Mouse (Mus musculus) forebrain, embryonic 12.5 days (tissue): Measurements from ENCODE around the gene Zfp248. TPM values are rescaled to one million over a fixed set of nuclear protein-coding genes. Genes with fewer than 3 reads are reported as not detected.
A peak's percentile ranks its signal among the peaks of the same experiment; 100 is the strongest.

Experiments
- ATAC-seq: fragments of 200-750 bp; cut with Nextera tagmentation; 2 replicates; pipeline ENCODE4 v1.8.0; 2017; ENCODE audit warnings: moderate TSS enrichment; ENCODE audit not compliant: low FRiP score
- H3K27ac ChIP-seq: fragments of 300-500 bp; sonication (generic); 2 replicates; pipeline ENCODE4 v1.5.1; 2016; ENCODE audit warnings: mild to moderate bottlenecking
- H3K27me3 ChIP-seq: fragments of 300-500 bp; sonication (generic); 2 replicates; pipeline ENCODE4 v1.6.1; 2016; ENCODE audit warnings: mild to moderate bottlenecking
- H3K36me3 ChIP-seq: fragments of 300-500 bp; sonication (generic); replicated peaks from 2 replicates; pipeline ENCODE4 v1.6.1; 2016; ENCODE audit warnings: mild to moderate bottlenecking
- H3K4me1 ChIP-seq: fragments of 300-500 bp; sonication (generic); 2 replicates; pipeline ENCODE4 v1.6.1; 2016
- H3K4me2 ChIP-seq: fragments of 300-500 bp; sonication (generic); 2 replicates; pipeline ENCODE4 v1.6.1; 2016; ENCODE audit warnings: mild to moderate bottlenecking, moderate library complexity
- H3K4me3 ChIP-seq: fragments of 300-500 bp; sonication (generic); replicated peaks from 2 replicates; pipeline ENCODE4 v1.5.1; 2016; ENCODE audit warnings: mild to moderate bottlenecking
- H3K9ac ChIP-seq: fragments of 300-500 bp; sonication (generic); 2 replicates; pipeline ENCODE4 v1.6.1; 2016; ENCODE audit warnings: mild to moderate bottlenecking
- H3K9me3 ChIP-seq: fragments of 300-500 bp; sonication (generic); 2 replicates; pipeline ENCODE4 v1.6.1; 2016
- WGBS: fragments of 180-500 bp; shearing (Covaris S2); methylation state at CpG from one replicate; pipeline ENCODE4 v1.1.7; 2016; 5-methylcytosine and 5-hydroxymethylcytosine counted together
- polyA plus RNA-seq: library from polyadenylated mRNA; unstranded; fragments of >200 nt; fragmentation: Nextera tagmentation; extraction: Ambion mirVana; gene quantifications from 2 replicates; pipeline ENCODE4 v1.2.1, GENCODE M21; 2016

The Zfp248 gene
- 12.3 and 12.7 TPM in 2 replicates for polyA plus RNA-seq

DNA sequence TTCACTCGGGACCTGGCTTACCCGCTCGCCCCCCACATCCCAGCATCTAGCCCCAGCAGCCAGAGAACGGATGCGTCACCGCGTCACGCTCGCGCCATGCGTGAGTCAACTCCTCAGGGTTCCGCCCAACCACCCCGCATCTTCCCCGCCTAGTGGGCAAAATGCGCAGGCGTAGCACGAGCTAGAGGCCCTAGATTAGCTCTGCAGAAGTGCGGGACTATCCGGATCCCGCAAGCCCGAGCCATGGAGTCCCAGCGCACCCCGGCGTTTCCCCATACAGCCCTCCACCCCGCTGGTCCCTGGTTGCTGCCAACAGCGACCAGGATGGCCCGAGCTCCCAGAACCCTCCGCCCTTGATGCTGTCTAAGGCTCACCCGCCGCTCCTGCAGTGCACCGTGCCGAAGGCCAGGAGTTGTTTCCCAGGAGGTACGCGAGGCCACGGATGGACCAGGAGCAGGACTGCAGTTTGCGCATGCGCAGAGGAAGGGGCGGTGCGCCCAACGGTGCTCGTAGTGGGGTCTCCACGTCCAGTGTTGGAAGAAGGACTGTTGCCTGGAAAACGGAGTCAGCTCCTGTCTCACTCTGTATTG, at the start of gene Zfp248:
TSS of gene Zfp248 (minus strand) at position 487 of the 590 bp plus-strand sequence.
- peak; percentile 96 for ATAC-seq
- H3K9me3 ChIP-seq: no peaks in the 10 kb centered on the region
- peak within 1 kb of the TSS; percentile 84 for H3K9ac ChIP-seq
- peak within 1 kb of the TSS; percentile 96 for H3K27ac ChIP-seq
- peak within 1 kb of the TSS; percentile 72 for H3K4me3 ChIP-seq
- WGBS: under 1% methylated on average over 43 of the region's 43 CpGs
- 0 out of 2 replicates have a peak, but pooled peaks cover 3% of the 10 kb centered on the region for H3K27me3 ChIP-seq
- peak within 1 kb of the TSS; percentile 69 for H3K4me2 ChIP-seq
- H3K36me3 ChIP-seq: no peaks in the 10 kb centered on the region
- H3K4me1 ChIP-seq: peaks cover 12% of the 10 kb centered on the region

DNA sequence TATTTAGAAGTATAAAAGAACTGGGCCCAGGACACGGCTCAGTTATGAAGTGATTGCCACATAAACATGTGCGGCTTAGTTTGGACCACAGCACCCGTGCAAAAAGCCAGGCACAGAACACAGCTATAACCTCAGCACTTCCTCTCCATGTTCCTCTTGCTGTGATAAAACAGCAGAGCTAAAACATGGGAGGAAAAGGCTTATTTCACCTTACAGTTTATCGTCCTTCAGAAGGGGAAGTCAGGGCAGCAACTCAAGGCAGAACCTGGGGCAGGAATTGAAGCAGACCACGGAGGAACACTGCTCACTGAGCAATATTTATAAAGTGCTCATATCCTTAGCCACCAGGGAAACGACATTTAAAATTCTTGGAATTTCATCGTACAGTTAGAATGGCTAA, 43.7 kb upstream of the Zfp248 start:
- H3K4me1 ChIP-seq: no peaks in the 10 kb centered on the region
- WGBS: 93% methylated on average over 7 of the region's 7 CpGs
- ATAC-seq: no peak
- no peak overlapping the region for H3K27ac ChIP-seq
- no peaks in the 10 kb centered on the region for H3K27me3 ChIP-seq
- no peak overlapping the region for H3K4me3 ChIP-seq
- H3K4me2 ChIP-seq: no peak overlapping the region
- no peak overlapping the region for H3K9ac ChIP-seq
- H3K9me3 ChIP-seq: no peaks in the 10 kb centered on the region
- peaks cover 21% of the 10 kb centered on the region for H3K36me3 ChIP-seq

DNA sequence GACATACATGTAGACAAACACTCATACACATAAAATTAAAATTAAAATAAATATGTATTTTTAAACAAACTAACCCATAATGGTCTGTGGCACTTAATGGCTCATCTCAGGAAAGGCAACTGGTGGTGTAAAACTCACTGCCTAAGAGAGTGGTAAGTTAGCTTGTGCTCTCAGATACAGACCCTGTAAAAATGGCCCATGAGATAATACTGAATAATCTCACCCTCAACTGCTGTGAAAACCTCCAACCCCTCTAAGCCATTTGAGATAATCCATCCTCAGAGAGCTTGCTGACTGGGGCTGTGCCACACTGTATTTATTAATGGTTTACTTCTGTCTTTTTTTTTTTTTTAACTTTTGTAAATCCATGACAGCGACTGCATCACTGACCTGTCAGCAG, 26.8 kb upstream of the Zfp248 start:
- Histone ChIP-seq H3K36me3 (no peaks in the 10 kb centered on the region), H3K4me1 (peaks cover 24% of the 10 kb centered on the region), H3K4me3 (no peak overlapping the region), H3K9me3 (no peaks in the 10 kb centered on the region), H3K9ac (no peak overlapping the region), H3K27ac (no peak overlapping the region), H3K4me2 (no peak overlapping the region), H3K27me3 (peaks cover 44% of the 10 kb centered on the region)
- 86% methylated on average over 1 of the region's 1 CpGs for WGBS
- no peak for ATAC-seq

DNA sequence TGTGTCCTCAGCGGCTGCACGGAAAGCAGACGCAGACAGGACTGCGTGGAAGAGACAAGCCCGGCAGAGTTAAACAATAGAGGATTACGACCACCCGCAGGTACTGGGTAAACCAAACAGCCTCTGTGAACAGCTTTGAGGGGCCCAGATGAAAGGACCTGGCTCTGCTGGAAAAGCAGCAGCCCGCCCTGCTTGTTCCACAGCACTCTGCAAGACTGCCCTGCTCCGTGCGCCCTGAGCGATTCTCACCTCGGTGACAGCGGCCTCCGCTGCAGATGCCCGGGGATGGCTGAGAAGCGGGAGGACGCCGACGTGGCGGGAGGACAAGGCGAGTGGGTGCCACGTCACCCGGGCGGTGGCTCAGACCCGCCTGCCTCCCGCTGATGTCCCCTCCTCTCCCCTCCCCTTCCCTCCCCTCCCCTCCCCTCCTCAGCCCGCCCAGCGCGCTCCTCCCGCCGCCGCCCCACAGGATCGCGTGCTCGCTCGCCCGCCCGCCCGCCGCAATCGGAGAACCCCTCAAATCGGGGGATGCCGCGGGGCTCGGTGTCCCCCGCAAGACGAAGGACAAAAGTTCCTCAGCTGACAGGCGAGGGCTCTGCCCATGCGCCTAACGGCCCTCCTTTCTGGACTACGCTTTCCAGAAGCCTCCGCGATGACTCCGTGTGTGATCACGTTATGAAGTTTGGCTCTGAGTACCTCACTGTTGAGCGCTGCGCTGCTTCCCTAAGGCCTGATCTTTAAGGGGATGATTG, 23.8 kb upstream of the Zfp248 start, which contains the start of gene Zfp9:
TSS of gene Zfp9 (minus strand) at position 364 of the 752 bp plus-strand sequence.
- Histone ChIP-seq H3K36me3 (no peaks in the 10 kb centered on the region; the same call in 1 of the 2 replicates), H3K27ac (peak within 1 kb of the TSS; percentile 65), H3K4me1 (peaks cover 29% of the 10 kb centered on the region), H3K27me3 (peaks cover 64% of the 10 kb centered on the region), H3K4me3 (peak within 1 kb of the TSS; percentile 42), H3K4me2 (peak within 1 kb of the TSS; percentile 74), H3K9me3 (no peaks in the 10 kb centered on the region), H3K9ac (peak within 1 kb of the TSS; percentile 49)
- WGBS: under 1% methylated on average over 38 of the region's 57 CpGs
- peak; percentile 91 for ATAC-seq

DNA sequence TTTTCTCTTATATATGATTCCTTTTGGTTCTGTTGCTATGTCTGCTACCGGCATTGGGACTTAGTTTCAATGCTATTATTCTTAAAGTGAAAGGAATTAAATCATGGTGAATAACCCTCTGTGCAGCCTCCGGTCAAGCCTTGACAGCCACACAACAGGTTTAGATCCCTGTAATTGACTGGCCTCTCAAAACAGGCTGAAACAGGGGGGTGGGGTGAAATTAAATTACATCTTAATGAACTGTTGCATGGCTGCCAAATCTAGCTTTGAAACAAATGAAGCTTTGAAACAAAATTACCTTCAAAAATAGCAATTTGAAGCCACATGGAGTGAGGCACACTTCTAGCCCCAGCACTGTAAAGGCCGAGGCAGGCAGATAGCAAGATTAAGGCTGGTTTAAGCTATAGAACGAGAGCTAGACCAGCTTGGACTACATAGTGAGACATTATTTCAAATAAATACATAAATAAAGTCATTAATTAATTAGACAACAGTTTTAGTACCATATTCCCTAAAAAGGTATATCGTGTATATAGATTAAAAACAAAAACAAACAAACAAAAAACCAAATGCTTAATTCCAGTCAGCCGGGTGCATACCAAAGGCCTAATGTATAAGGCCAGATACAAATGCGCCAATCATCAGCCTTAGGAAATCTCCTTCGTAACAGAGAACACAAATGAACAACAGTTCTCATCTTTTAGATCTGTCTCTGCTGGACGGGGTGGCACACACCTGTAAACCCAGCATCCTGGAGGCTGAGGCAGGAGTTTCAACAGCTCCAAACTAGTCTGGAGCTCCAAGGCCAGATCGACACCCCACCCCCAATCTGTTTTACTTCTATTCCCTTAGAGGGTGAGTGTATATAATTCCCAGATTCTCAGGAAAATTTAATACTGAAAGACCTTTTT, 22.8 kb upstream of the Zfp248 start:
- peaks cover 65% of the 10 kb centered on the region for H3K27me3 ChIP-seq
- H3K36me3 ChIP-seq: no peaks in the 10 kb centered on the region; the same call in 1 of the 2 replicates
- 12% methylated on average over 10 of the region's 10 CpGs for WGBS
- peaks cover 29% of the 10 kb centered on the region for H3K4me1 ChIP-seq
- ATAC-seq: peak; percentile 54
- peak overlapping the region; percentile 49; the same call in 1 of the 2 replicates for H3K9ac ChIP-seq
- peak overlapping the region; percentile 42 for H3K4me3 ChIP-seq
- peak overlapping the region; percentile 74 for H3K4me2 ChIP-seq
- no peaks in the 10 kb centered on the region for H3K9me3 ChIP-seq
- peak overlapping the region; percentile 65 for H3K27ac ChIP-seq

DNA sequence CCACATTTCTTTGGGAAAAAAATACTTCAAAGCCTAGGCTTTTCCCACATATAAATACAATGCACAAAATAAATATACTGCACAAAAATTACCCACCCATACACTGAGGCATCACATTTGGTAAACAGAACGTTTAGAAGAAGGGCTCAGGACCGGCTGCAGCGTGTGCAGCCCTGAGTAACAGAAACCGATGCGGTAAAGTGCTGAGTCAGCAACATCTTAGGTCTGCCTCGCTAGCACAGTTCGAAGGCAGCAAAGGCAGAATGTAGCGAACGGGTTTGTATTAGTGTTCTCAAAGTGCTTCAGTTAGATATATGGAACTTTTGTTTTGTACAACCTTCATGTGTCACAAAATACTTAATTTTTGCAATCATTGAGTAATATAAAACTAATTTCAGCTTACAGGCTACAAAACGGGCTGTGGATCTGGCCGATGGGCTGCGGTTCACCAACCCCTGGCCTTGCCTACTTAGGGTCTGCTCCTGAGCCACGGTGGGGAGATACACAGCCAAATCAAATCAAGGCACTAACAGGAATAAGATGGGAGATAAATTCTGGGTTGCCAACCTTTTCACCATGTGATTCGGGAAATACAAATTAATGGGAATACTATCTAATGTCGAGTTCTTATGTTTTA, 6.9 kb upstream of the Zfp248 start:
- no peaks in the 10 kb centered on the region for H3K4me1 ChIP-seq
- H3K36me3 ChIP-seq: peaks cover 12% of the 10 kb centered on the region
- no peak overlapping the region for H3K4me2 ChIP-seq
- no peak overlapping the region for H3K9ac ChIP-seq
- 0 out of 2 replicates have a peak, but pooled peaks cover 18% of the 10 kb centered on the region for H3K27me3 ChIP-seq
- H3K4me3 ChIP-seq: no peak overlapping the region
- WGBS: 81% methylated on average over 15 of the region's 15 CpGs
- H3K9me3 ChIP-seq: no peaks in the 10 kb centered on the region
- ATAC-seq: no peak
- H3K27ac ChIP-seq: no peak overlapping the region

DNA sequence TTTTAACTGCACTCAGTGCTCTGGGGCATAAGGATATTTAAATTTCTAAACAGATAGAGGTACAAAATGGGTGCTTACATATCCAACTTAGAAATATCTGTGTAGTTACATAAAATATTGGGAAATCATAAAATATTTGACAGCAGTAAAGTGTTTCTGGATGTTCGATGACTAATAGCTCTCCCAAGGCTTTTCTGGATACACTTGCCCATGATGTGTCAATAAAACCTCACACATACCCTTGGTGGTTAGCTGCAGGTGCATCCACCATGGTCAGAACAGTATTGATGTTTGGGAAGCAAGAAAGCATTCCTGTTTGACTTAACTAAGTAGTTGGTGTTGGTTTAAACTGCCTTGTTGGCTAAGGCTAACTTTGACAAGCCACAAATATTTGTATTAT, 2.4 kb upstream of the Zfp248 start:
- Histone ChIP-seq H3K27ac (no peak overlapping the region), H3K36me3 (no peaks in the 10 kb centered on the region), H3K9me3 (no peaks in the 10 kb centered on the region), H3K4me2 (no peak overlapping the region), H3K9ac (no peak overlapping the region), H3K4me3 (no peak overlapping the region), H3K27me3 (0 out of 2 replicates have a peak, but pooled peaks cover 4% of the 10 kb centered on the region), H3K4me1 (peaks cover 12% of the 10 kb centered on the region)
- 90% methylated on average over 1 of the region's 1 CpGs for WGBS
- ATAC-seq: no peak

DNA sequence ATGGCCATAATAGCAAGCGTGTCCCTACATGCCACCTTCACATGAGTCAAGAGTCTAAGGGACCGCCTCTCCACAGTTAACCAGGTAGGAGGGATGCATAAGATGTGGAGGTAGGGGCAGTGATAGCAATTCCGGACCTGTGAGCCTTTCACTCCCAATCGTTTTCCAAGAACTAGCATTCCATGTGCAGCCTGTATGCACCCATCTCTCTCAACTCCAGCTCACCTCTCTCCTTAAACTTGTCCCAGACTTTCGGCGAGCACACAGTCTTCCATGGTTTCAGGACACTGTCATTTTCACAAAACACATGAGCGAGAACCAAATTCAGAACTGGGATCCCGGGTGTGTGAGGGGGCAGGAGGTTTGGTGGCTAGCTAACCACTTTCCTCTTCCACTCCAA, 876 bp downstream of the Zfp248 start:
- H3K27me3 ChIP-seq: 0 out of 2 replicates have a peak, but pooled peaks cover 3% of the 10 kb centered on the region
- no peaks in the 10 kb centered on the region for H3K9me3 ChIP-seq
- peak overlapping the region; percentile 69 for H3K4me2 ChIP-seq
- ATAC-seq: no peak; the same call in 1 of the 2 replicates
- WGBS: 48% methylated on average over 8 of the region's 8 CpGs
- peak overlapping the region; percentile 72 for H3K4me3 ChIP-seq
- peaks cover 12% of the 10 kb centered on the region for H3K4me1 ChIP-seq
- H3K9ac ChIP-seq: peak overlapping the region; percentile 84
- H3K27ac ChIP-seq: no peak overlapping the region
- no peaks in the 10 kb centered on the region for H3K36me3 ChIP-seq

DNA sequence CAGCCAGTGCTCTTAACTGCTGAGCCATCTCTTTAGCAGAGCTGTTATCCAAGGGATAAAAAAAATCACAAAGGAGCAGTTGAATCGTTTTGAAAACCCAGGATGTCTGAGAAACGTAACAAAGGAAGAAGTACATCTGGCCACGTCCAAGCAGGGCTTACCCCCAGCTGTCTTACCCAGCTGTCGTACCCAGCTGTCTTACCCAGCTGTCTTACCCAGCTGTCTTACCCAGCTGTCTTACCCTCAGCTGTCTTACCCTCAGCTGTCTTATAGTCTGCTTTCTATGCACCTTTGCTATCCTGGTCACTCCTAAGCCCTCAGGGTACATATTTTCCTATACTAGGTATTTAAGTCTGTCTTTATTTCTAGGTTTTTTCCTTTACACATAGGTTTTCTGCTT, 23.8 kb downstream of the Zfp248 start:
- H3K36me3 ChIP-seq: peaks cover 45% of the 10 kb centered on the region
- WGBS: 84% methylated on average over 4 of the region's 4 CpGs
- no peak overlapping the region for H3K9ac ChIP-seq
- H3K4me3 ChIP-seq: no peak overlapping the region
- H3K4me2 ChIP-seq: no peak overlapping the region
- ATAC-seq: no peak
- no peaks in the 10 kb centered on the region for H3K4me1 ChIP-seq
- peaks cover 6% of the 10 kb centered on the region; the same call in 1 of the 2 replicates for H3K9me3 ChIP-seq
- H3K27ac ChIP-seq: no peak overlapping the region
- H3K27me3 ChIP-seq: no peaks in the 10 kb centered on the region

DNA sequence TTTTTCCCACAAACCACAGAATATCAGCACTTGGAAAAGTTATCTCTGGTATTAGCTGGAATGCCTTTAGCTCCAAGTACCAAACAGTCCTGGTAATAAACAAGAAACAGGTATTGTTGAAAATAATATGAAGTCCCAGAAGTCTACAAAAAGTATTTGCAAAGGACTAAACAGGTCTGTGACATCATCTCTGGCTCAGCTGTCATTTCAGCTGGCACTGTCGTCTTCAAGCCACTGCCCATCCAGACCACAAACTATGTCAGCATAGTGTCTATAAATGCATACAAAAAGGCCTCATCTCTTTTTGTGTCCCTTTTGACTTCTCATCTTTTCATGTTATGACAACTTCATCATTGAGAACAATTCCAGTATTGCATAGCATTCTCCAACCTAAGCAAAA, 28.7 kb downstream of the Zfp248 start:
- Histone ChIP-seq H3K4me3 (no peak overlapping the region), H3K4me1 (no peaks in the 10 kb centered on the region), H3K9me3 (peaks cover 6% of the 10 kb centered on the region; the same call in 1 of the 2 replicates), H3K9ac (no peak overlapping the region), H3K27ac (no peak overlapping the region), H3K4me2 (no peak overlapping the region), H3K27me3 (no peaks in the 10 kb centered on the region), H3K36me3 (peaks cover 37% of the 10 kb centered on the region)
- 95% methylated on average over 1 of the region's 1 CpGs for whole genome bisulfite sequencing
- ATAC-seq: no peak

DNA sequence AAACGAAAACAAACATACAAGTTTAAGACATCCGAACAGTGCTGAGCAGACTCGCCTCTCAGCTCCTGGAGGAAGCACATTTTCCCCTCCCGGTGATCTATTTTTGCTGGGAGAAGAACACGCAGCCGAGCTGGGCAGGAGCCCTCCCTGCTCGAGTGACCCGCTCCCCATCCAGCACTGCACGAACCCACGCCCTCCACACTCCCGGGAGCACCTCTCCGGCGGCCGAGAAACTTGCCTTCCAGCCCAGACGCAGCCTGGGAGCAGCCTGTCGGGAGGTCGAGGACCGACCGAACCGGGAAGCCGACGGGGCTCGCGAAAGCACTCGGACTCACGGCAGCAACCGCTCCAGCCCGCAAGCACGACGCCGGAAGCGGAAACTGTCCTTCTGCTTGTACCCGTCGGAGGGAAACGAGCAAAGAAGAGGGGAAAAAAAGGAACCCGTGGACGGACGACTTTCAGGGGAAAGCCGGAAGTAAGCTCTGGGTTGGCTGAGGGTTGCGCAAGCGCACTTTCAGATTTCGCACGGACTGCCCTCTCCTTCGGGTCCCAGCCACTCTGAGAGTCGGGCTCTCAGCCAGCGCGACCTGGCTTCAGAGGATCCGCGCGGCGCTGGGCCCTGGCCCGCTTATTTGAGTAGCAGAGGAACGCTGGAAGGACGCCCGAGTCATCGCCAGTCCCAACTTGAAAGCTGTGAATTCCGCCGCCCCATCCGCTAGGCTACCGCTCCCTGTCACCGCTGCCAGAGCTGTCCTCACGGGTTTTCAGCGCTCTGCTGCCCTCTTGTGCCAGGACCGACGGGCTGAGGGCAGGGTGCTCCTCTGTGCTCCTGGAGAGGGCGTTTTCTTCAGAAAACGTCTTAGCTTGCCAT, 36.0 kb downstream of the Zfp248 start, which contains the start of gene Bms1:
TSS of gene Bms1 (minus strand) at position 425 of the 871 bp plus-strand sequence.
- peak; percentile 97 for ATAC-seq
- H3K4me2 ChIP-seq: peak within 1 kb of the TSS; percentile 67
- H3K27me3 ChIP-seq: no peaks in the 10 kb centered on the region
- H3K9me3 ChIP-seq: no peaks in the 10 kb centered on the region
- H3K27ac ChIP-seq: peak within 1 kb of the TSS; percentile 86
- WGBS: under 1% methylated on average over 67 of the region's 67 CpGs
- peaks cover 15% of the 10 kb centered on the region for H3K4me1 ChIP-seq
- peaks cover 29% of the 10 kb centered on the region for H3K36me3 ChIP-seq
- peak within 1 kb of the TSS; percentile 88 for H3K4me3 ChIP-seq
- peak within 1 kb of the TSS; percentile 87 for H3K9ac ChIP-seq
